Mouse (Mus musculus) frontal cortex, postnatal 14 days (tissue): ENCODE data around the gene Gm9573.

Experiments used
- DNase-seq, 2 experiments: peaks; one replicate each; pipeline ENCODE4 v3.0.0; 2022; ENCODE audit warnings: low spot score in 2 of 2

The Gm9573 gene

GRCm38 (mm10) chr17:35626537-35626936 lies at the start of gene Gm9573:
TSS of gene Gm9573 (minus strand) at chr17:35626637.
- no peak for DNase-seq

- DNase-seq: peak; percentile 82 to 85
Observed at GRCm38 (mm10) chr17:35673416-35674035, 47.1 kb upstream of the Gm9573 start, which contains the start of gene Gtf2h4. TSS of gene Gtf2h4 (minus strand) at chr17:35673739.

GRCm38 (mm10) chr17:35672527-35672926 lies 46.1 kb upstream of the Gm9573 start:
- DNase-seq: no peak

GRCm38 (mm10) chr17:35671846-35672245 lies 45.4 kb upstream of the Gm9573 start:
- no peak for DNase-seq

- no peak for DNase-seq
Observed at GRCm38 (mm10) chr17:35669731-35670130, 43.3 kb upstream of the Gm9573 start.

- DNase-seq: peak; percentile 94 to 97
Observed at GRCm38 (mm10) chr17:35667334-35668065, 41.1 kb upstream of the Gm9573 start, which contains the start of gene Vars2. TSS of gene Vars2 (minus strand) at chr17:35667592.

- DNase-seq: peak in 1 of 2 experiments; percentile 36
Observed at GRCm38 (mm10) chr17:35666851-35667256, 40.4 kb upstream of the Gm9573 start.

GRCm38 (mm10) chr17:35665957-35666515 lies 39.6 kb upstream of the Gm9573 start:
- no peak for DNase-seq

- DNase-seq: no peak
Observed at GRCm38 (mm10) chr17:35653086-35653485, 26.6 kb upstream of the Gm9573 start.

- DNase-seq: no peak
Observed at GRCm38 (mm10) chr17:35649429-35649828, 23.0 kb upstream of the Gm9573 start.

GRCm38 (mm10) chr17:35643609-35644236 lies 17.3 kb upstream of the Gm9573 start, which contains the start of gene Mucl3:
TSS of gene Mucl3 (minus strand) at chr17:35643695.
- no peak for DNase-seq

GRCm38 (mm10) chr17:35639352-35639751 lies 12.9 kb upstream of the Gm9573 start:
- DNase-seq: no peak

- DNase-seq: peak; percentile 39 to 42
Observed at GRCm38 (mm10) chr17:35638475-35639190, 12.2 kb upstream of the Gm9573 start.

GRCm38 (mm10) chr17:35636363-35636762 lies 9.9 kb upstream of the Gm9573 start:
- DNase-seq: no peak

GRCm38 (mm10) chr17:35635699-35636111 lies 9.3 kb upstream of the Gm9573 start:
- peak; percentile 66 to 72 for DNase-seq

GRCm38 (mm10) chr17:35635202-35635601 lies 8.8 kb upstream of the Gm9573 start:
- no peak for DNase-seq

- peak; percentile 53 to 62 for DNase-seq
Observed at GRCm38 (mm10) chr17:35633992-35634391, 7.6 kb upstream of the Gm9573 start.

- DNase-seq: no peak
Observed at GRCm38 (mm10) chr17:35617127-35617526, 9.3 kb downstream of the Gm9573 start.

GRCm38 (mm10) chr17:35601736-35602354 lies 24.6 kb downstream of the Gm9573 start:
- no peak for DNase-seq

GRCm38 (mm10) chr17:35601249-35601648 lies 25.2 kb downstream of the Gm9573 start, which contains the start of gene Sfta2:
TSS of gene Sfta2 (plus strand) at chr17:35601549.
- no peak for DNase-seq

GRCm38 (mm10) chr17:35597399-35597798 lies 29.0 kb downstream of the Gm9573 start:
- DNase-seq: no peak
